Comparison of ENCODE assay signal across 9 mouse cellular contexts in genomic region chr10:128412558-128412957, GRCm38 (mm10). TPM values are rescaled to one million over a fixed set of nuclear protein-coding genes. Genes with fewer than 3 reads are reported as not detected.
A peak's percentile ranks its signal among the peaks of the same experiment; 100 is the strongest.
DNase-seq lines count a peak whose midpoint lies in the region; ATAC-seq and TF ChIP-seq lines count a peak whose summit lies in the region.
"Had no signal": no experiment of that assay in that cellular context is flagged by ENCODE, and none has a peak within 500 bp of the region (broad histone marks: within the 10 kb centered on the region; RNA-seq: fewer than 3 reads in every experiment).

No protein-coding gene starts in this region.

- H3K4me2 ChIP-seq in forebrain, embryonic 12.5 days, result peak overlapping the region; percentile 84
- peak overlapping the region; percentile 97 for H3K4me2 ChIP-seq in liver, embryonic 12.5 days

- peaks cover 40% of the 10 kb centered on the region for H3K36me3 ChIP-seq in forebrain, embryonic 12.5 days (replicated peaks)
- peaks cover 48% of the 10 kb centered on the region for H3K36me3 ChIP-seq in liver, embryonic 12.5 days
- H3K36me3 ChIP-seq in thymus, adult 2 months (ENCODE audit: control insufficient read depth, insufficient read depth, low read length), result peaks cover 15% of the 10 kb centered on the region; the same call in 1 of the 2 replicates

- TF ChIP-seq CTCF in gastrocnemius, adult 2 months (IDR thresholded peaks at IDR 0.05), result no peak
- no peak for TF ChIP-seq CTCF in thymus, adult 2 months (IDR thresholded peaks at IDR 0.05; ENCODE audit: borderline replicate concordance, control insufficient read depth, extremely low read depth, insufficient read depth, low read length, poor library complexity)

- H3K4me3 ChIP-seq in gastrocnemius, adult 2 months, result peak overlapping the region; percentile 70
- H3K4me3 ChIP-seq in forebrain, embryonic 12.5 days (replicated peaks), result peak overlapping the region; percentile 93
- H3K4me3 ChIP-seq in liver, embryonic 12.5 days, result peak overlapping the region; percentile 98
- no peak overlapping the region for H3K4me3 ChIP-seq in thymus, adult 2 months (ENCODE audit: control insufficient read depth, insufficient read depth, low read length)

- DNase-seq in gastrocnemius, adult 2 months, result no peak
- no peak for DNase-seq in gastrocnemius, postnatal 25 days
- DNase-seq in 3T3-L1 (ENCODE audit: low read depth, low spot score), result peak; percentile 13
- no peak for DNase-seq in thymus, adult 2 months
- DNase-seq in layer of hippocampus, adult 9-11 months, result no peak
- DNase-seq: cerebellum, adult 9-11 months had no signal

- H3K9me3 ChIP-seq in forebrain, embryonic 12.5 days, result no peaks in the 10 kb centered on the region
- H3K9me3 ChIP-seq in liver, embryonic 12.5 days (replicated peaks), result no peaks in the 10 kb centered on the region

- no peaks in the 10 kb centered on the region for H3K27me3 ChIP-seq in forebrain, embryonic 12.5 days
- H3K27me3 ChIP-seq in liver, embryonic 12.5 days (replicated peaks), result no peaks in the 10 kb centered on the region
- no peaks in the 10 kb centered on the region for H3K27me3 ChIP-seq in thymus, adult 2 months (ENCODE audit: control insufficient read depth, insufficient read depth, low read length)

- ATAC-seq in forebrain, embryonic 12.5 days (ENCODE audit: low FRiP score), result no peak
- no peak for ATAC-seq in liver, embryonic 12.5 days
- ATAC-seq in megakaryocyte-erythroid progenitor cell, adult 5-6 weeks (replicated peaks; ENCODE audit: low FRiP score, low TSS enrichment, poor library complexity, severe bottlenecking), result no peak

- H3K4me1 ChIP-seq in forebrain, embryonic 12.5 days, result peaks cover 46% of the 10 kb centered on the region
- peaks cover 68% of the 10 kb centered on the region for H3K4me1 ChIP-seq in liver, embryonic 12.5 days
- H3K4me1 ChIP-seq in thymus, adult 2 months (replicated peaks; ENCODE audit: control insufficient read depth, insufficient read depth, low read length), result peaks cover 25% of the 10 kb centered on the region

- H3K9ac ChIP-seq in forebrain, embryonic 12.5 days, result peak overlapping the region; percentile 93
- peak overlapping the region; percentile 95 for H3K9ac ChIP-seq in liver, embryonic 12.5 days

- H3K27ac ChIP-seq in gastrocnemius, adult 2 months, result no peak overlapping the region; the same call in 1 of the 2 replicates
- H3K27ac ChIP-seq in forebrain, embryonic 12.5 days, result no peak overlapping the region
- peak overlapping the region; percentile 28; the same call in 1 of the 2 replicates for H3K27ac ChIP-seq in liver, embryonic 12.5 days
- H3K27ac ChIP-seq in thymus, adult 2 months (ENCODE audit: control insufficient read depth, insufficient read depth, low read length), result no peak overlapping the region

- intact Hi-C loops in gastrocnemius, adult 2 months (cut with DNase I), result no loop called here

- WGBS in forebrain, embryonic 12.5 days, result 49% methylated on average over 1 of the region's 1 CpGs
- 14% methylated on average over 1 of the region's 1 CpGs for WGBS in liver, embryonic 12.5 days (ENCODE audit: insufficient replicate concordance)
- WGBS in thymus, adult 2 months, result 14% methylated on average over 1 of the region's 1 CpGs

- no peak for TF ChIP-seq POLR2A in thymus, adult 2 months (IDR thresholded peaks at IDR 0.05; ENCODE audit: control insufficient read depth, extremely low read depth, insufficient read depth, low read length, poor library complexity)

RNA-seq across cellular contexts. Expression of gene Rnf41, which starts 1.1 kb away (rescaled TPM):
- total RNA-seq in gastrocnemius, adult 2 months (2021), result 10 to 100 TPM; 13.3 to 13.4 TPM
- total RNA-seq in gastrocnemius, postnatal 25 days (2021), result 10 to 100 TPM; 10.7 to 11.5 TPM
- polyA plus RNA-seq in forebrain, embryonic 12.5 days (2016; fragmentation: Nextera tagmentation; extraction: Ambion mirVana), result 61.9 and 62.0 TPM in 2 replicates
- 14.2 and 14.8 TPM in 2 replicates for polyA plus RNA-seq in liver, embryonic 12.5 days (2016; fragmentation: Nextera tagmentation; extraction: Ambion mirVana)
- total RNA-seq in megakaryocyte-erythroid progenitor cell, adult 5-6 weeks (2014; fragmentation: Nextera tagmentation), result 20.9 and 21.6 TPM in 2 replicates
- total RNA-seq in megakaryocyte-erythroid progenitor cell, adult 5-6 weeks (2017), result 8.8 and 12.9 TPM in 2 replicates
- 37.8 and 40.4 TPM in 2 replicates for polyA plus RNA-seq in thymus, adult 2 months (2012; rRNA removed)

RNA-seq across cellular contexts. Expression of gene Nabp2, which starts 1.3 kb away (rescaled TPM):
- total RNA-seq in gastrocnemius, adult 2 months (2021), result 10 to 100 TPM; 56.7 to 59.0 TPM
- total RNA-seq in gastrocnemius, postnatal 25 days (2021), result 10 to 100 TPM; 44.7 to 47.9 TPM
- 141 and 155 TPM in 2 replicates for polyA plus RNA-seq in forebrain, embryonic 12.5 days (2016; fragmentation: Nextera tagmentation; extraction: Ambion mirVana)
- 64.1 and 66.1 TPM in 2 replicates for polyA plus RNA-seq in liver, embryonic 12.5 days (2016; fragmentation: Nextera tagmentation; extraction: Ambion mirVana)
- 63.0 and 130 TPM in 2 replicates for total RNA-seq in megakaryocyte-erythroid progenitor cell, adult 5-6 weeks (2014; fragmentation: Nextera tagmentation)
- 54.4 and 98.8 TPM in 2 replicates for total RNA-seq in megakaryocyte-erythroid progenitor cell, adult 5-6 weeks (2017)
- 18.0 and 20.8 TPM in 2 replicates for polyA plus RNA-seq in thymus, adult 2 months (2012; rRNA removed)

RNA-seq across cellular contexts. Expression of gene Slc39a5, which starts 11.5 kb away (rescaled TPM):
- not detected for total RNA-seq in gastrocnemius, adult 2 months (2021)
- total RNA-seq in gastrocnemius, postnatal 25 days (2021), result not detected
- polyA plus RNA-seq in forebrain, embryonic 12.5 days (2016; fragmentation: Nextera tagmentation; extraction: Ambion mirVana), result not detected in 2 replicates
- 22.7 and 23.0 TPM in 2 replicates for polyA plus RNA-seq in liver, embryonic 12.5 days (2016; fragmentation: Nextera tagmentation; extraction: Ambion mirVana)
- not detected in 2 replicates for total RNA-seq in megakaryocyte-erythroid progenitor cell, adult 5-6 weeks (2014; fragmentation: Nextera tagmentation)
- not detected in 2 replicates for total RNA-seq in megakaryocyte-erythroid progenitor cell, adult 5-6 weeks (2017)
- 0.53 and 0.65 TPM in 2 replicates for polyA plus RNA-seq in thymus, adult 2 months (2012; rRNA removed)

RNA-seq across cellular contexts. Expression of gene Ankrd52, which starts 35.6 kb away (rescaled TPM):
- total RNA-seq in gastrocnemius, adult 2 months (2021), result 10 to 100 TPM; 46.7 to 58.9 TPM
- total RNA-seq in gastrocnemius, postnatal 25 days (2021), result 10 to 100 TPM; 61.5 to 70.1 TPM
- 11.3 and 13.9 TPM in 2 replicates for polyA plus RNA-seq in forebrain, embryonic 12.5 days (2016; fragmentation: Nextera tagmentation; extraction: Ambion mirVana)
- polyA plus RNA-seq in liver, embryonic 12.5 days (2016; fragmentation: Nextera tagmentation; extraction: Ambion mirVana), result 9.3 TPM in 2 replicates
- 62.2 and 68.5 TPM in 2 replicates for total RNA-seq in megakaryocyte-erythroid progenitor cell, adult 5-6 weeks (2014; fragmentation: Nextera tagmentation)
- 8.3 and 11.7 TPM in 2 replicates for total RNA-seq in megakaryocyte-erythroid progenitor cell, adult 5-6 weeks (2017)
- polyA plus RNA-seq in thymus, adult 2 months (2012; rRNA removed), result 71.0 and 87.0 TPM in 2 replicates

RNA-seq across cellular contexts. Expression of gene Coq10a, which starts 43.8 kb away (rescaled TPM):
- total RNA-seq in gastrocnemius, adult 2 months (2021), result 100 to 1,000 TPM; 447 to 542 TPM
- 100 to 1,000 TPM; 443 to 454 TPM for total RNA-seq in gastrocnemius, postnatal 25 days (2021)
- 24.2 and 25.5 TPM in 2 replicates for polyA plus RNA-seq in forebrain, embryonic 12.5 days (2016; fragmentation: Nextera tagmentation; extraction: Ambion mirVana)
- 8.7 and 8.9 TPM in 2 replicates for polyA plus RNA-seq in liver, embryonic 12.5 days (2016; fragmentation: Nextera tagmentation; extraction: Ambion mirVana)
- total RNA-seq in megakaryocyte-erythroid progenitor cell, adult 5-6 weeks (2014; fragmentation: Nextera tagmentation), result 12.9 and 16.8 TPM in 2 replicates
- total RNA-seq in megakaryocyte-erythroid progenitor cell, adult 5-6 weeks (2017), result 8.8 and 10.9 TPM in 2 replicates
- 62.9 and 71.7 TPM in 2 replicates for polyA plus RNA-seq in thymus, adult 2 months (2012; rRNA removed)
